Mouse (Mus musculus): ENCODE data around the gene Ccdc30.

Ccdc30 gene

DNA sequence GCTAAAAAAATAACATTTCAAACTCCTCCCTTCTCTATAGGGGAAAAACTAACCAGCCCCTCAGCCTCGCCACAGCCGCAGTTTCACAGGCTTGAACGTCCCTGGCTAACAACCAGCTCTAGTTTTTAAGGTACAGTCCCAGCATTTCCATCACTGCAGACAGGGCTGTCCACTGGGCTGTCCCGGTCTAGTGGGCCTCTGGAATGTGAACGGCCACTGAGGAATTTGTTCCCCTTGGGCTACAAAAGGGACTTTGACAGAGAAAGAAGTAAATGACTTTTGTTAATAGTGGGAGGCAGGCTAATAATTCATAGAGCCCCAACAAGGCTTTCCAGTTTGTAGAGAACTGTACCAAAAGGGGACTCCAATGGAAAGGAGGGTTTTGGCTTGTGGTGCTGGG, 109.9 kb downstream of the Ccdc30 start:
- 90% methylated on average over 5 of the region's 5 CpGs for WGBS

DNA sequence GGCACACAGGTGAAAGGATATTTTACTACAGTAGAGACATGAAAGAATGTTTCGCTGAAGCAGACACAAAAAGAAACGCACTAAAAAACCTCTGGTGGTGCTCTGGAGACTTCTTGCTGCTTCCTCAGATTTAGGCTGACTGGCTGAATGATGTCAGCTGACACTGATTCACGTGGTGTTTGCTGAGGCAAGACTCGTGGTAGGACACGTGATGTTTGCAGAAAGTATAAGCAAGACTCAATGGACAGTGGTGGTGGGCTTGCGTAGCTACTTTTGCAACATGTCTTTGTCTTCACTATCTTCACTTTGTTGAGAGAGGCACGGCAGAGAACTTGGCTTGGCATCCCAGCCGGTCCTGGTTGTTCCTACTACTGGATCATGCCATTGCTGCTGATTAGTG, 112.0 kb downstream of the Ccdc30 start:
- 88% methylated on average over 8 of the region's 8 CpGs for WGBS

DNA sequence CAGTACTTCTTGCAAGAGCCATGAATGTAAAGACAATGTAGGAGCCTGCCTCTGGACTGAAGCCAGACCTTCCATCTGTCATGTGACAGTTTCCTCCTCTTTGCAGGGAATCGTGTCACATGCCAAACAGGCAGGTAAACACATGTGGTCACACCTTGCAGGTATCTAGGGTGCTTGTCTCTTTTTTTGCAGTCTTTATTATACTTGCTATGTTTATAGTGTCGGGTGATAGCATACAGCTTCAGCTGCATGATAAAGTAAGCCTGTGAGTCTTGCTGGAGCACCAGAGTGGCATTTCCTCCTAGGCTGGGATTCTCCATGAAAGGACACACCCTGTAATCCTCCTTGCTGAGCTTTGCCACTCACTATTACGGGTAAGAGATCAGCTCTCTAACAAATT, 113.5 kb downstream of the Ccdc30 start:
- WGBS: 73% methylated on average over 3 of the region's 3 CpGs

DNA sequence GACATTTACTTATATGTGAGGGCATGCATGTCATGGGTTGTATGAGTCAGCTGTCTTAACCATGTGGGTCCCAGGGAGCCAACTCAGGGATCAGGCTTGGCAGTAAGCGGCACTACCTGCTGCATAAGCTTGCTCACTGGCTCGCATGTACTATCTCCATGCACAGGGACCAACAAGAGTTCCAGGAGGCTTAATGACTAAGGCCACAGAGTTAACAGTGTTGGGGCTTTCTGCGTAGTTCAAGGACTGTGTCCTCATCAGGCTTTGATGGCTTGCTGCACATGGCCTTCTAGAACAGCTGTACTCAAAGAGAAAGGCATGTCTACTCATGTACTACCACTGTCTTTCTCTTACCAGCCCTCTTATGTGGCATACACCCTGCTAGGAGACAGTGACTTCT, 114.6 kb downstream of the Ccdc30 start:
- 89% methylated on average over 3 of the region's 3 CpGs for whole genome bisulfite sequencing

DNA sequence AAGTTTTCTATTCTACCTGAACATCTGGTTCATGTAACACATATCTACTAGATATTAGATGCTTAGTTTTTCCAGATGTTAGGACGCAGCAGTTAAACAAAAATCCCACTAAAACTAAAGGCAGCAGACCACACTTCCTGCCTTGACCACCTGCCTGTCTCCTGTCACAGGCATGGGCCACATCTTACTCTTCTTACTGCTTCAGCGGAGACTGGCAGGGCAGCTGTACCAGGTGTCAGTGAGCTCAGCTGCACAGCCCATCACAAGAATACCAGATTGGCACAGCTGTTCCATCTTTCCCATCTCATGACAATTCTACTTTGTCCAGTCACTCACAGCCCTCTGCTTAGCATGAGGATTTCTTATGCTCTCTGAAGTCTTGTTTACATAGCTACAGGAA, 118.0 kb downstream of the Ccdc30 start:
- 83% methylated on average over 2 of the region's 2 CpGs for WGBS

DNA sequence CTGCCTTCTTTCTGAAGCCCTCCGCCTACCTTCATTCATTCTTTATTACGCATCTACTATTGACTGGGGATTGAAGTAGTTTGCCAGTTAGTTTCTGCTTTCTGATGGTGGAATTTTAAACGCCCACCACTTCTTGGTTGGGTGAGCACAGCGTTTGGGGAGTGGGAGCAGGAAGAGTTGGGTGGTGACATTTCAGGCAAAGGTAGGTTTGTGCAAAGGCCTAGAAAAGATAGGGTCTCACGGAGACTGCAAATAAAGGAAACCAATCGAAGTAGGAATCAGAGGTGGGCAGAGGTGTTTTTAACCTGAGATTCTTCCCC, 120.2 kb downstream of the Ccdc30 start:
- WGBS: 4% methylated on average over 6 of the region's 6 CpGs

DNA sequence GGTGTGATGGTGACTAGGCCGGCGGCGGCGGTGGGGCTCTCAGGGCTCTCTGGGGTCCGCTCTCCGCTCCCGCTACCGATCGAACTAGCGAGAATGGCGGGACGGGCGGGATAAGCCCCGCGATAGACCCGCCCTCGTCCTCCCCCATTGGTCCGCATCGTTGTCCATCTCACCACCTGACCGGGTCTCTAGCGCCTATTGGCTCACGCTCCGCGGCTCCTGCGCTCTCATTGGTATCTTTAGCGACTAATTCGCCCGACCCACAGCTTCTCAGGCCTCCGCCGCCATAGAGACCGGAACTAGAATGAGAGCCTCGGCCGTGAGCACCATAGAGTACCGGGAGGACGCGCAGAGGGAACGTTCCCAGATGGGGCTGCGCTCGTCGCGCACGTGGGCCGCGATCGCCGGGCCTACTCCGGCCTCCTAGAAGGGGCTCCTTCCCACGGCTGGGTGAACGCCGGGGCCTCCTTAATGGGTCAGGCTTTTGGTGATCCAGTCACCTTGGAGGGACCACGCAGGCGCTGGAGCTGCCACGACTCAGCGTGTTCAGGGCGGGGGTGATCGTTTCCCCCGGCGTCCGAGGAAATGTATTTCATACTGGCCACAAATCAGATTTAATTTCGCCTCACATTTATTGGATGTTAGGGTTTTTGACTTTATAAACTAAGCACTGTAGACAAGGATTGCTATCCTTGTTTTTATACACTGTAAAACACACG, 120.7 kb downstream of the Ccdc30 start, which contains the start of gene Ybx1:
TSS of gene Ybx1 (minus strand) at position 190 of the 719 bp plus-strand sequence.
- under 1% methylated on average over 60 of the region's 61 CpGs for whole genome bisulfite sequencing

DNA sequence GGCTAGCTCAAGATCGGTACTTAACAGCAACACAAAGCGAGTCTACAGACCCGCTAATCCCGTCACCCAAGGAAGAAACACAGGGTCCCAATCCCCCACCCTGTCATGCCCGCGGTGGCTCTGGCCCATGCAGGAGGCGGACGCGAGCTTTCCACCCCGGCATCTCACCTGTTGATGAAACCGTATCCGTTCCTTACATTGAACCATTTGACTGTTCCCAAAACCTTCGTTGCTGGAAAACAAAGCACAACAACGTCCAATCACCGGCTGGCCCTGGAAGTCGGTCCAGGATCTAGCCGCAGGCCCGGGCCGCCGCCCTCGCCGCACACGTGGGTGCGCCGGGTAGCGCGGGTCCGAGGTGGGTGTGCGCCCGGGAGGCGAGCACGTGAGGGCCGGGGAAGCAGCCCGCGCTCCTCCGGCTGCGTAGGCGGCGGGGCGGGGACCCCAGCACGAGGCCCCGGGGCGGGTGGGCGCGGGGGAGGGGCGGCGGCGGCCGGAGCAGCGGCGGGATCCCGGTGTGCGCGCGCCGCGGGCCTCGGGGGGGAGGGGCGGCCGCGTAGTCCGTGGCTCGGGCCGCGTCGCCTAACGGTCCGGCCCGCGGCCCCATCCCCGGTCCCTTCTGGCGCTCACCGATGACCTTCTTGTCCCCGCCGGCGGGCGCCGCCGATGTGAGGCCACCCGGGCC, 121.6 kb downstream of the Ccdc30 start:
- WGBS: under 1% methylated on average over 44 of the region's 80 CpGs

DNA sequence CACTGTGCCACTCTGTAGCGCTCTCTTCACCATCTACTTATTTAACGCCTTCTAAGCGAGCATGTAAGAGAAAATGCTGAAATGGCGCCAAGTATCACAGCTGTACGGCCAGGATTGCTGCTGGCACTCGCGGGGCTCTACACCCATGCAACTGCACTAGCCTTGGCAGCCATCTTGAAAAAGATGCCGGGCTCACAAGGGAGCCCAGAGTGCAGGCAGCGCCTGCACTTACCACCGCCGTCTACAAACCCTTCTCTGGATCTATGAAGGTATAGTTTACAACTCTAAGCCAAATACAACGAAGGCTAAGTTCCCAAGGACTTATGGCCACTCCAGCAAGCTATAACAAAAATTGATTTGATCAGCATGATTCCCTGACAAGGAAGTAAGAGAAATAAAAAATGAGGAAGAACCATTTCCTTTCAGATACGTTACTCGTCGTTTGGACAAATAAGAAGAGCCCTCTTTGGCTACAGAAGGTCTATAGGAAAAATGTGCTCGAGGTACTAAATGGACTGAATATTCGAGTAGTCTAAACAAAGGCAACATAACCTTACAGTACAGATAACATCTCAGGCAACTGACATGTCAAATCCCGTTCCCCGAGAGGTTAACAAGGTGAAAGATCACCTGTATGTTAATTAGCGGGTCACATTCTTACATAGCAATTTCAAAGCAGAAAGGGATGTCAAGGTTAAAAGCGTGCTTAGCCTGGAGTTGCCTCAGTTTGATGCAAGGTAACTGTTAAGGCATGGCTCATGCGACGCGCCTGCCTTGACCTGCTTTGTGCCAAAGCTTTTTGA, 122.3 kb downstream of the Ccdc30 start:
- under 1% methylated on average over 24 of the region's 24 CpGs for WGBS

DNA sequence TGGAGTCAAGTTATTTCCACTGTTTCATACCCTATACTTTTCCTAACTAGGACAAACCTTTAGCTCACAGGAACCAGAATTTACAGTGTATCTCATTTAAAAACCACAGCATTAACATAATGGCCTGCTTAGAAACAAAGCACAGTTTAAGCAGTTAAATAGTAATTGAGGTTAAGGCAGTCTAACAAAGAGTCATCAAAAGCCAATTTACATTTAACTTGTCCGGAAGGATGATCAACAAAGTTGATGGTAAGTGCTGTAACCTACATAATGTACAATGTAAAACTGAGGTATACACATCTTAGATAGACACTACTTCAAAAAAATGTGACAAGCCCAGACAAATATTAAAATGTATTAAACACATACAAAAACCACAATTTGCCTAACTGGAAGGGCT, 123.4 kb downstream of the Ccdc30 start:
- WGBS: 63% methylated on average over 1 of the region's 1 CpGs

DNA sequence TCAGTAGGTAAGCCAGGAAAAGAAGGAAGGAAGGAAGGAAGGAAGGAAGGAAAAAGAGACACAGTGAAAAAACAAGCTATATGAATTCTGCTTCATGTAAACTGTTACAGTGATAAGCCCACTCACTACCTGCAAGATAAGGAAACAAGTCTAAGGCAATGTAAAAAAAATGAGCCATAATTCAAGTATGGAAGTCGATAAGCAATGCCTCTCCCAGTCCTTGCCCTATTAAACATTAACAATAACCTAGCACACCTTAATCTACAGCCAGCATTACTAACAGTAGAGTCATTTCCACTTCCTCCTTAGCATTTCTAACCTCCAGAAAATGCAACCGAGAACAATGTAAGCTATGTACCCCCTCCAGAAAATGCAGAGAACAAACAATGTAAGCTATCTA, 130.0 kb downstream of the Ccdc30 start:
- 58% methylated on average over 2 of the region's 2 CpGs for WGBS

DNA sequence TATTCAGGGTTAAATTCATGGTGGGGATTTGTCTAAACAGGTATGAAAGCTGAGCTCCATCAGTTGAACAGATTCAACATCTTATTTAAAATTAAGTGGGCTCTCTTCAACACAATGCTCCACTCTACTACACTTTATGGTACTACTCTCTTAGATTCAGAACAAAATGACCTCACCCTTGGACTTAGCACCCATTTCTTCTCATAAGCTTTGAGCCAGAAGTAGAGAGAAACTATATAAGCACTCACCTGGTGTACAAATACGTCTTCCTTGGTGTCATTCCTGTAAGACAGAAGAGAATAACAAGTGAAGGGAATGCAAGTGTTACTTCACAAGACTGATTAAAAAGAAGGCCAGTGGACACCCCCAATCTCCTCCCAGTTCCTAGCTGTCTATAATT, 130.5 kb downstream of the Ccdc30 start:
- WGBS: 82% methylated on average over 1 of the region's 1 CpGs

DNA sequence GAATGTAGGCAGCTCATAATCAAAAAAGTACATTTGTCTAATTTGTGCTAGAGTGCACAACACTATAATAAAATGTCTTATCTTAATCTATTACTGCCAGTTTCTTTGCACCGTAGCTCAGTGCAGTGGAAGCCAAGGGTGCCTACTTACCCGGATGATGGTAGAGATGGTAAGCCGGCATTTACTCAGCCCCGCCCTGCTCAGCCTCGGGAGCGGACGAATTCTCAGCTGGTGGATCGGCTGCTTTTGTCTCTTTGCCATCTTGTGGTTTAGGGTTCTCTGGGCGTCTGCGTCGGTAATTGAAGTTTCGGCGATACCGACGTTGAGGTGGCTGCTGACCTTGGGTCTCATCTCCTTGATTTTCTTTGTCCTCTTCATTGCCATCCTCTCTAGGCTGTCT, 136.5 kb downstream of the Ccdc30 start:
- WGBS: 84% methylated on average over 15 of the region's 15 CpGs

DNA sequence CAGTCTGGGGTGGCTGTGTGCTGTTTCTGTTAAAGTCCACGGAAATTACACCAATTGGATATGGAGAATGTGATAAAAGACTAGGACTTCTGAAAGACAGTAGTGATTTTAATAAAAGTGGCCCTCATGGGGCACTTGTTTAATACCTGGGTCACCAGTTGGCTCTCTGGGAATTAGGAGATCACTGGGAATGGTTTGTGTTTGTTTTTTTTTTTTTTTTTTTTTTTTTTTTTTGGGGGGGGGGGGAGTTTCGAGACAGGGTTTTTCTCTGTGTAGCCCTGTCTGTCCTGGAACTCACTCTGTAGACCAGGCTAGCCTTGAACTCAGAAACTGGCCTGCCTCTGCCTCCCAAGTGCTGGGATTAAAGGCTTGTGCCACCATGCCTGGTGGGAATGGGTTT, 139.6 kb downstream of the Ccdc30 start:
- WGBS: 66% methylated on average over 2 of the region's 2 CpGs

DNA sequence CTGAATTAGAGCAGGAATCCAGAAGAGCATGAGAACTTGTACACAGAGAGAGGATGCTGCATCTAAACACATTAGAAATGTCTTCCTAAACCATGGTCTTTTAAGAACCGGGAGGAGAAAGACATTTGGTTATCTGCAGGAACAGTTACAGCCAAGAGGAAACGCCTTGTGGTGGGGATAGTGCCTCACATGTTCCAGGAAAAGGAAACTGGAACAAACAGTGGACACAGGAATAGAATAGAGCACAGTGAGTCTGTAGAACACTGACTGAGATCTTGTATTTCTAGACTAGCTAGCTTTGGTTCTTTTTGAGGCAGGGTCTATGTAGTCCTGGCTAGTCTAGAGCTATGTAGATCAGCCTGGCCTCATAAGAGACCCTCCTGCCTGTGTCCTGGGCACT, 140.1 kb downstream of the Ccdc30 start:
- WGBS: 49% methylated on average over 2 of the region's 2 CpGs

DNA sequence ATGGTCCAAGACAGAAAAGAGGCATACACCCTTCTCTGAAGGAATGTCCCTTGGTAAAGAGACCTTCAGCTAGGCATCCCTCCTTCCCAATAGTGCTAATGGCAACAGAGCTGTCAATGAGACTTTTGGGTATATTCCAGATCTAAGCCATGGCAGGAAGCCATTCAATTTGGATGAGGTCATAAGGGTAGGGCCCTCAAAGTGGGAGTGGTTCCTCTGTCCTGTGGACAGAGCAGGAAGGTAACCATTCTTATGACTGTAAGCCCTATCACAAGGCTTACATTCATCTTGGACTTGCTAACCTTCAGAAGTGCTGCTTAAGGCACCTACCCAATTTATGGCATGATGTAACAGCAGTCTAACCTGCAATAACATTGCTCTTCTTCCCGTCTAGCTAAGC, 140.7 kb downstream of the Ccdc30 start:
- WGBS: 75% methylated on average over 1 of the region's 1 CpGs

Data from cerebral cortex, adult 2 months (tissue).